Mouse (Mus musculus): ENCODE results near the gene Gm10073. TPM values are rescaled to one million over a fixed set of nuclear protein-coding genes. Genes with fewer than 3 reads are reported as not detected.
"Not testable (repeated sequence)": the region's sequence is repeated elsewhere in the genome, so short reads cannot be mapped to it uniquely, and the experiment has no call there.

Gm10073 gene
- 106 and 113 TPM in 2 replicates for polyA plus RNA-seq (2012; rRNA removed)

DNA sequence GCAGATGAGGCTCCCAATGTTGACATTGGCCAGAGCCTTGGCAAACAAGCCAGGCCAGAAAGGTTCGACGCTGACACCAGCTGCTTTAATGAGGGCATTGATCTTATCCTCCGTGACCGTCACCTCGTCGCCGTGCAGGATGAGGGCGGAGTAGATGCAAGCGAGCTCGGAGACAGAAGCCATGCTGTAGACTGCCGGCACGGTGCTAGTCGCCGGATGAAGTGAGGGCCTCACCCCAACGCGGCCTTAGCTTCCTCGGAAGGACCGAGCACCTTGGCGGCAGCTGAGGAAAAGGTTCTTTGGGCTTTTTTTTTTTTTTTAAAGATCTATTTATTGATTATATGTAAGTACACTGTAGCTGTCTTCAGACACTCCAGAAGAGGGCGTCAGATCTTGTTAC, at the start of gene Gm10073:
Gene Gm10073 (minus strand): TSS at position 294 of the 400 bp plus-strand sequence.
- WGBS = 16% methylated on average over 20 of the region's 20 CpGs
- not testable (repeated sequence) for DNase-seq (ENCODE audit: low read depth, low spot score)

DNA sequence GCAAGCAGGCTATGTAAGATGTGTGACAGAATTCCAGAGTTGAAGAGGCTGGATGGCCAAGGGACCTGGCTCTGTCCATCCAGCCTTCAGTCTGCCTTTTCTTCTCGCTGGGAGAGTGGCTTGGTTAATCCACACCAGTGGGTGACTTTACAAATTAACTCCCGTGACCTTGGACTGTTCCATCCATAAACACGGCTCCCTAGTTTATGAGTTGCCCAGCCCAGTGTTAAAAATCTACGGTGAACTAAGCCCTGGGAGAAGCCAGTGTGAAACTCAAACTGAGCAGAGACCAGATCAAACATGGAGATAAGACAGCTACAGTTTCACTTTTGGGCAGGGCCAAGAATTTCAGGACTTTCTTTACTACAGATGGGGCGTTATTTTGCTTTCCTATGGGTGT, 49.8 kb upstream of the Gm10073 start:
- DNase-seq (ENCODE audit: low read depth, low spot score) = peak; percentile 93
- WGBS = 22% methylated on average over 5 of the region's 5 CpGs

DNA sequence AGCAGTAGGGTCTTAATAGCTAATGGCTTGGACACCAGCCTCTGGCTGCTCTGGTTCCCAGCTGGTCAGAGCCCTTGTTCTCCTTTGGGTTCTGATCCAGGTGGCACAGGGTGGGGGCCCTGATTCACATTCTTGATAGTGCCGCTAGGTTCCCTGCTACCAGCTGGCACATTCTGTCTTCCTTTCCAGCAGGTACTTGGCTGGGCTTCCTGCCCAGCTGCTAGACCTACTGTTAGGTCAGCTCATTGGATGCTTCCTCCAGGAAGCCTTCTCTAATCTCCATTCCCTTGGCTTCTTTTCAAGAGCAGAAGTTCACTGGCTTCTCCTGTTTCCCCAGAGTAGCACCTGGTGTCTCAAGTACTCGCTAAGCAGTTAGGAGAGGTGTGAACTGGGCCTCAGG, 47.2 kb upstream of the Gm10073 start:
- 22% methylated on average over 2 of the region's 2 CpGs for WGBS

DNA sequence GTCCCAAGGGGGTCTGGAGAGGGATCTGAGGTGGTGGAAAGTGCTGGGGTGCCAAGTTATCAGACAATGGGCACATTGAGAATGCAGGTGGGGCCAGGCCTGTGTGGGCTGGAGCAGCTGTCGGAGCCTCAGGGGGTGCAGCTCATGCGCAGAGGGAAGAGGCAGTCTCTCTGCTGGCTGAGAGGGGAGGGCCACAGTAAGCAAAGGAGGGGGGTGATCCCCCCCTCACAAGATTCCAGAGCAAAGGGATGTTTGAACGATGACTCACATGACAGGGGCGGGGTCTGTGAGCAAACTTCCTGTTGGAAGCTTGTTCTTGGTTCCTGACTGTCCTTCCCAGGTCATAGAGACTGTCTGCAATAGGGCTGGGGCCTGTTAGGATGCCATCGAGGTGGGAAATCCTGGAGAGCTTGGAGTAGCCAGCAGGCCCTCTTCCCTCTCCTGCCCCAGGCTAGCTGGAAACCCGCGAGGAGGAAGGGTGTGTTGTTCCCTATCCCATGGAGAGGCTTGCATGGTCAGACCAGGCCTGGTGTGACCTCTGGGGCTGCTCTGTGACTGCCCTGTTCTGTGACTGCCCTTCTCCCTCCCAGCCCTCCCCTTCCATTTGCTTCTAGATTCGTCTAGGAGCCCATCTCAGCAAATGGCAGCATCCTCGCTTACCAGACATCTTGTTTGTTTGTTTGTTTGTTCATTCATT, 46.4 kb upstream of the Gm10073 start:
- 22% methylated on average over 9 of the region's 9 CpGs for WGBS
- peak; percentile 89 for DNase-seq (ENCODE audit: low read depth, low spot score)

More for the DNA sequence above, 47.2 kb upstream of the Gm10073 start:
- DNase-seq (ENCODE audit: low read depth, low spot score) = no peak

DNA sequence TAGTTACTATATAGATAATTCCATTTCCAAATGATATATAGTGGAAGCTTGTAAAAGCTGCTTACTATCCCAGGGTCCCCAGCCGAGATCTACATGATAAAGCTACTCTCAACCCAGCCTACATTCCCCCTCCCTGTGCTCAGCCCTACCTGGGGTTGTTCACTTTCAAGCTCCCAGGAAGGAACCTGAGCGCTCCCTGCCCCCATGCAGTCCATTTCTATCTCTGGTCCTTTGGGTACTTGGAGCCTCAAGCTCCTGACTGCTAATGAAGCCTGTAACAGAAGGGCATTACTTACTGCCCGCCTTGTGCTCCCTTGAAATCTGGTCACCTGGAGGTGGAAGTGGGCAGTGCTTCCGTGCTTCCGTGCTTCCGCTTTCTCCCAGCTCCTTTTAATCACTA, 45.1 kb upstream of the Gm10073 start:
- 51% methylated on average over 6 of the region's 6 CpGs for WGBS
- no peak for DNase-seq (ENCODE audit: low read depth, low spot score)

DNA sequence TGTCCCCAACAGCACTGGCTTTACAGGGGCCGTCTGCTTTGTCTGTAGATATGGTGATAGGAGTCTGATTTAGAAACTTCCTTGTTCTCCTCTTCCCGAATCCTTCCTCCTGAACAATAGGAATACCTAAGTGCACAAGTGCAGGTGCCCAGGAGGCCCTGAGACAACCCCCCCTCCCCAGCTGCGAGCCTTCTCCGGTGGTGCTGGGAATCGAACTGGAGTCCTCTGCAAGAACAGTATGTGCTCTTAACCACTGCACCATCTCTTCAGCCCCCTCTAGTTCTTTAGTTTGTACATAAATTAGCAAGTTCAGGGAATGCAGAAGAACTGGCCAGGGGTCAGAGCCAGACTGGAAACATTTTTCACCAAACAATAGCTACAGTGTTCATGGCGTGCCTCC, 44.6 kb upstream of the Gm10073 start:
- no peak for DNase-seq (ENCODE audit: low read depth, low spot score)
- 72% methylated on average over 6 of the region's 6 CpGs for WGBS

DNA sequence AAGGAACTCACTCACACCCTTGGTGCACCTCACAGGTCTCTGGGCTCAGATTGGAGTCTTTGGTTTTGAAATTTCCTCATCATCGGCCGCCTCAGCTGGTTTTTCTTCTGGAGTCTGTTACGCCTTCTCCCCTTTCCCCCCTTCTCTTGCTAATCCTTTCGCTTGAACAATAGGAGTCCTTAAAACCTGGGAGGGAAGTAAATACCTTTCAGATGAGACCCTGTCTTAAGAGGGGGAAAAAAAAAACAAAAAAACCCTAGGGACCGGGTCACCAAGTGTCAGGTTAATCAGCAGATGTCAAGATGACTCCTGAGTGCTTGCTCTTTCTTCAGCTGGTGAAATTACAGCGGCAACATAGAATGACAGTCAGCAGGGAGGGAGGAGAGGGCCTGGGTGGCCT, 43.9 kb upstream of the Gm10073 start:
- no peak for DNase-seq (ENCODE audit: low read depth, low spot score)
- 60% methylated on average over 6 of the region's 6 CpGs for WGBS

DNA sequence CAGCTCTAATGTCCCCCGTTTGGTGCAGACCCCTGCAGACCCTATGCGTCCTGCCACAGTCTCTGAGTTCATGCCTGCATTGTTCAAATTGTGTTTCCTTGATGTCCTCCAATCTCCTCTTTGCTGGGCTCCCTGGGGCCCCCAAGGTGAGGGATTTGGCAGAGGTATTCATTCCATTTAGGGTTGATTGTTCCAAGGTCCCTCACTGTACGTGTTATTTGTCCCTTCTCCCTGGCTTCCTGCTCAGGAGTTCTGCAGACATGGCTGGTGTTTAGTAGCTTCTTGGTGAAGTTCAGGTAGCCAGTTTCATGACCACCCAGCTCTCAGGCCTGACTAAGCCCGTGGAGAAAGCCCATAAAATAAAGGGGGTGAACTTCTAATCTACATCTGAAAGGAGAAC, 43.4 kb upstream of the Gm10073 start:
- DNase-seq (ENCODE audit: low read depth, low spot score) = no peak
- WGBS = 35% methylated on average over 4 of the region's 4 CpGs

DNA sequence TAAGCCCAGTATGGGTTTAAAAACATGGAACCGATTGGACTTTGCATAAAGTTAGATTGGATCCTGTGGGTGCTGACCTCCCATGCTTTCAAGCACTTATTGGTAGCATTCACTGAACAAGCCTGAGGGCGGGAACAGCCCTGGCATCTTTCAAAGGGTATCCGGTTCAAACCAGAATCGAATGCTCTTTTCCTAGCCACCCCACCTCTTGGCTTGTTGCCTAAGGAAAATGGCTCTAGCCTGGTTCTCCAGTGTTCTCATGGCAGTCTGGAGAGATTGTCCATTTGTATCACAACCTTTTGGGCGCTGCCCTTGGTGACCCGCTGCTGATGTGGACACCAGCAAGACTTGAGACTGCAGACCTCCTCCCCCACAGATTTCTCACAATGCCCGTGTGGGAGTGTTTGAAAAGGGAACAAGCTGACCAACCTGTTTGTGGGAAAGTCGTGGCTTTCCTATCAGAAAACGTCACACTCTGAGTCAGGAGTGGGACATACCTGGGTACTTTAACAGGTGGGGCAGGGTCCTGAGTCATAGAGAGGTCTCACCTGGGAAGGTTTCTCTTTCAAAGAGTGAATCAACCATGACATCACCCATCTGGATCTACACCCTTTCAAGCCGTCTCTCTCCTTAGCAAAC, 42.5 kb upstream of the Gm10073 start:
- DNase-seq (ENCODE audit: low read depth, low spot score) = peak; percentile 90
- 32% methylated on average over 10 of the region's 10 CpGs for WGBS

DNA sequence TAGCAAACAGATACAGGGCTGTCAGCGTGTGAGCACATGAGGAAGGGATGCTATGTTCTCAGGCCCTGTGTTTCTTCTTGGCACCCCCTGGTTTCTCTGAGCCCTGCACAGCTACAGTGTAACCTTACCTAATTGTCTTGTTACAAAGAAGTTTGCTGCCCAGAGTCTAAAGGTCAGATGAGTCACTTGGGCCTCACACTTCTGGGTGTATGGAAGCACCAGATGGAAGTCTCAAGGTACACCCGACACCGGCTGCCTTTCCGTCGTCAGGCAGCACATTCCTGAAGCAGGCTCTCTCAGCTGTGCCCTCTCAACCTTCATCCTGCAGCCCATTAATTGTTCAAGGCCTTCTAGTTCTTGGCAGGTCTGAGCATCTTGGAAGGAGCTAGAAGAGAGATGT, 41.4 kb upstream of the Gm10073 start:
- 19% methylated on average over 5 of the region's 5 CpGs for whole genome bisulfite sequencing
- peak; percentile 89 for DNase-seq (ENCODE audit: low read depth, low spot score)

DNA sequence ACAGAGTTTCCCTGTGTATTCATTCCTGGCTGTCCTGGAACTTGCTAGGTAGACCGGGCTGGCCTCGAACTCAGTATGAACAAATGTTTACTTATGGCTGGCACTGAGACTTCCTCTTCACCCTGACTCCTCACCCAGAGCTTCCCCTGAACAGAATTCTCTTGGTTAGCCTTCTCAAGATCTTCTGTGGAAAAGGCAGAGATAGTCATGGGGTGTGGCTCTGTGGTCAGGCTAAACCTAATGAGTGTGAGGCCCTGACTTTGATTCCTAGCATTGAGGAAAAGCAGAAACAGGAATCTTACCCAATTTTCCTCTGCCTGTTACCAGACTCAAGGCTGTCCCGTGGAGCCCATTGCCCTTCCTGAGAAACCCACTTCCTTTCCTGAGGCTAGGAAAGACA, 38.8 kb upstream of the Gm10073 start:
- DNase-seq (ENCODE audit: low read depth, low spot score) = no peak
- WGBS = 28% methylated on average over 3 of the region's 3 CpGs

DNA sequence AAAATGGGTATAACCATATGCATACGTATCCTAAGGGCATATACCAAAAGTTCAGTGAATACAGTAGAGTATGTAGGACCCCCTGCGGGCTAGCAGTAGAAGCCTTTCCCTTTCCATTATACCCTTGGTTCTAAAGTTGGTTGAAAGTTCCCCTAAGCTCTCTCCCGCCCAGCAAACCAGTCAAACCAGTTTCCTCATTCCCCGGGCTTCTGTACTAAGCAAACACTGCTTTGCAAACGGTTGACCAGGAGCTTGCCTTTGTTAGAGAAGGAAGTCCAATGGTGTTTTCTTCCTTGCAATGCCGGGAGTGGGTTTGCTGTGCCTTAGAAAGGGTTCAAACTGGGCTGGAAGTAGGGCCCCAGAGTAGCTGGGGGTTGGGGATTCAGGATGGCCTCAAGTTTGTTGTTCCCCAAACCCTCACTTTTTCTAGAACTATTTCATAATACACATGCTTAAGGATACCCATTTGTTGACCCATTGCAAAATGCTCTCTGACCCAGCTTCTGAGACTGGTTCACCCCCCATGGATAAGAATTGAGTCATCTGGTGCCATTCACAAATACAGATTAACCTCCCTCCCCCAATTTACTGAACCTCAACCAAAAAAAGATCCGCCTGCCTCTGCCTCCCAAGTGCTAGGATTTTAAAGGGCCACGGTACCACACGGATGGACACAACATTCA, 37.8 kb upstream of the Gm10073 start:
- DNase-seq (ENCODE audit: low read depth, low spot score) = peak; percentile 94
- WGBS = 26% methylated on average over 9 of the region's 9 CpGs

DNA sequence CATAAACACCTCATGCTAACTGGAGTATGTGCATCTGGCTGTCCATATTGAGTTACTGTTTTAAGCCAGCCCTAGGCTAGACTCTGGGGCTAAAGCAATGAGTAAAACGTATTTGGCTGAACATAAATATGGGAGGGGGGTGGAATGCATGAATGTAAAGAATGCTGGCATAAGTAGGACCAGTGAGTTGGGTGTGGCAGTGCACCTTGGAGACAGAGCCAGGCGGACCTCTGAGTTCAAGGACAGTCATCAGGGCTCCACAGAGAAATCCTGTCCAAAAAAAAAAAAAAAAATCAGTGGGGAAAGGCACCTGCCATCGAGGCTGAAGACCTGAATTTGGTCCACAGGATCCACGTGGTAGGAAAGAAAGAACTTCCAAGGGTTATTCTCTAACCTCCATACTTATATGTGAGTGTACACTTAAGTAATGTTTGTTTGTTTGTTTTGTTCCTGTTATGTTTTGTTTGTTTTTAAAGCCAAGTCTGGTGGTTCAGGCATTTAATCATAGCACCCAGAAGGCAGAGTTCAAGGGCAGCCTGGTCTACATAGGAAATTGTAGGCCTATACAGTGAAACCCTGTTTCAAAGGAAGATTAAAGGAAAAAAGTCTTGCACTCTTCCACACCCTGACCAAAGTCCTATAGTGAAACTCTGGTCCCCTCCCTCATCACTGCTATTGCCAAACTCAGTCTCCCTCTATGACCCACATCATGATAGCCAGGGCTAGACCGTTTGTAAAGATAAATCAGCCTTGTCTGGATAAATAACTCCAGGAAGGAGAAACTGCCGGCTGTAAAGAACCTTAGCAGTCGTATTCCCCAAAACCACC, 36.0 kb upstream of the Gm10073 start:
- WGBS = 24% methylated on average over 7 of the region's 7 CpGs
- DNase-seq (ENCODE audit: low read depth, low spot score) = no peak

DNA sequence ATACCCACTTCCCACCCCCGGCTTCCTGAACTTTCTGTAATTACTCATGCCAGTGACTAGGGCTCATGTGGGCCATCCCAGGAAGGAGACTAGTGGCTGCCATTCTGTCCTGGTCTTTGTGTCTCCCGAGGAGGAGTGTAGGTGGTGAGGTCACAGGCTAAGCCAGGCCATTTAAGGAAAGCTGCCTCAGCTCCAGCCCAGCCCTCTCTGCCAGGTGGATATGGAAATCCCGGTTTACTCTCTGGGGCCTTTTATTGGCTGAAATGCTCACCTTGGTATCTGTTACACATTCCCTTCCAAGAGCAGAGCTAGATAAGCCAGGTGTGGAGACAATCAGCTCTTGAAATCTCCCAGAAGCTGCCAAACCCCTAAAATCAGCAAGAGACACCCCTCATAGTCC, 35.2 kb upstream of the Gm10073 start:
- no peak for DNase-seq (ENCODE audit: low read depth, low spot score)
- 17% methylated on average over 3 of the region's 3 CpGs for WGBS

DNA sequence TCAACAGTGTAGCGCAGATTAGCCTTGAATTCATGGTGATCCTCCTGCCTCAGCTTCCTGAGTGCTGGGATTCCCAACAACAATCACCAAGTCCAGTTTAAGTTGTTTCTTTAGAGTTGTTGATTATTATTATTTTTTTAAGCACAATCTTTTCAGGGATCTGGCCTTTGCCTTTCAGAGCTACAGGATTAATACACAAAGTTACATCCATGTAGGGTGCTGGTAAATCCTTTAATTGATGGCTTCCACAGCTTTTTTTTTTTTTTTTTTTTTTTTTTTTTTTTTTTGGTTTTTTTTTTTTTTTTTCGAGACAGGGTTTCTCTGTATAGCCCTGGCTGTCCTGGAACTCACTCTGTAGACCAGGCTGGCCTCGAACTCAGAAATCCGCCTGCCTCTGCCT, 34.5 kb upstream of the Gm10073 start:
- WGBS = 65% methylated on average over 4 of the region's 4 CpGs
- not testable (repeated sequence) for DNase-seq (ENCODE audit: low read depth, low spot score)

DNA sequence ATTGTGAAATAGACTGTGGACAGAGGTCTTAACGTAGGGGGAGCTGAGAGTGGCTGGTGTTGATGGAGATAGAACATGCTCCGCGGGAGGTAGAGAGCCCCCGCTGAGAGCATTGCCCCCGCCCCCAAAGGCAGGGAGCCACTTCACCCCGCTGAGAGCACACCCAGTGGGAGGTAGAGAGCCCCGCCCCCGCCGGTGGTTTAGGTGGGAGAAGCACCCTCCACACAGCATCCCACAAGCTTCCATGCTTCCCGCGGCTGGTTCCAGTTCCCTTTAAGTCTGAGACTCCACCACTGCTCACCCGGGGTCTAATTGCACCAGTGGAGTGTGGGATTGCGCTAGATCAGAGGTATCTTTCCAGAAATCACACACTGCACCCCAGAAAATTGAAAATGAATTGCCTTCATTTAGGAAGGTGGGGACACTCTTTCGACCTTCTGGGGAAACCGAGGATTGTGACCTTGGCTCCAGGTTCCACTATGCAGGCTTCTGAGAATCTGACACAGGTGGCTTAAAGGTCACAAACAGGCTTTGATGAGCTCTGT, 33.4 kb upstream of the Gm10073 start:
- no peak for DNase-seq (ENCODE audit: low read depth, low spot score)
- WGBS = 17% methylated on average over 15 of the region's 15 CpGs

DNA sequence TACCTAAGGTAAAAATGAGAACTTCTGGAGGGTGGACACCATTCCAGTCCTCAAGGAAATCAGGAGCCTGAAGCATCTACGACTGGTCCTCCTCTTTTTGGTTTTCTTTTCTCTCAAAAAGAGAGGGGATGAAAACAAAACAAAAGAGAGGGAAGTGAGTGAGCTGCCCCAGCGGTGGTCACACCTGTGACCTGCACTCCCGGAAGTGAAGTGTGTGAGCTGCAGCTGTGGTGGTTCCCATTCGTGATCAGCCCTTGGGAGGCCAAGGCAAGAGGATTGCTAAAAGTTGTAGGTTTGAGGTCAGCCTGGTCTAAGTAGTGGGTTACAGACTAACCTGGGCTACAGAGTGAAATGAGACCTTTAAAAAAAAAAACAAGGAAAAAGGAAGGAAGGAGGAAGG, 32.9 kb upstream of the Gm10073 start:
- no peak for DNase-seq (ENCODE audit: low read depth, low spot score)
- 19% methylated on average over 4 of the region's 4 CpGs for WGBS

DNA sequence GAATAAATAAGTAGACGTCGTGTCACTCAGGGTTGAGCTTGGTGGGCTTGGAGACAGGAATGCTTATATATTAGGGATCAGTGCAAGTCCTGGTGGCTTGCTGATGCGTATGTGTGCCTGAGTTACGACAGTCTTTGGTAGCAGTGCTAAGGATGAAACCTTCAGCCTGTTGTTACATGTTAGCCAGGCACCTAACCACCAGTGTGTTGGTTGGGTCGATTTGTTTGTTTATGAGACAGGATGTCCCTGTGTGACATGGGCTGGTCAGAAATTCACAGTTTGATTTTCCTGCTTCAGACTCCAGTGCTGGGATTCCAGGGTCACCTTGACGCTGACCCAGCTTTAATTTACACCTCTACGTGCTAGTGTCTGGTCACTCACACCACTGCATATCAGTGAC, 32.4 kb upstream of the Gm10073 start:
- no peak for DNase-seq (ENCODE audit: low read depth, low spot score)
- WGBS = 31% methylated on average over 7 of the region's 7 CpGs

DNA sequence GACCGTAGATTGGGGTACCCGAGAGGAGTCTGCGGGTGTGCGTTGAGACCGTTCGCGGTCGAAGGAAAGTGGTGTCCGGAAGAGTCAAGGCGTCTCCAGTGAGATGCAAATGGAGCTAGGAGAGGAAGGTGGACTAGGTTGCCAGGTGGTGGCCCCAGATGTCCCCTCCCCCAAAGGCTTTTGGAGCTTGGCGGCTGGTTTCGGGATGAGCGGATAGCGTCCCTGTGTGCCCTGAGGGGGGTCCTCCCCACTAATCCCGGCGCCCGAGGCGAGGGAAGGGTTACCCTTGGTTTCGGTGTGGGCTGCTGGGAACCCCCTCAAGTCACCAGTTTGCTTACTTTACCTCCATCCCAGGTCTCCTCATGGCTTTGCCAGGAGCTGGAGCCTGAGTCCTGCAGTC, 30.7 kb upstream of the Gm10073 start:
- no peak for DNase-seq (ENCODE audit: low read depth, low spot score)
- WGBS = 1% methylated on average over 19 of the region's 19 CpGs

Data from large intestine, adult 2 months (tissue).